Comparison of ENCODE assay signal across 20 mouse cellular contexts in the genomic region with DNA sequence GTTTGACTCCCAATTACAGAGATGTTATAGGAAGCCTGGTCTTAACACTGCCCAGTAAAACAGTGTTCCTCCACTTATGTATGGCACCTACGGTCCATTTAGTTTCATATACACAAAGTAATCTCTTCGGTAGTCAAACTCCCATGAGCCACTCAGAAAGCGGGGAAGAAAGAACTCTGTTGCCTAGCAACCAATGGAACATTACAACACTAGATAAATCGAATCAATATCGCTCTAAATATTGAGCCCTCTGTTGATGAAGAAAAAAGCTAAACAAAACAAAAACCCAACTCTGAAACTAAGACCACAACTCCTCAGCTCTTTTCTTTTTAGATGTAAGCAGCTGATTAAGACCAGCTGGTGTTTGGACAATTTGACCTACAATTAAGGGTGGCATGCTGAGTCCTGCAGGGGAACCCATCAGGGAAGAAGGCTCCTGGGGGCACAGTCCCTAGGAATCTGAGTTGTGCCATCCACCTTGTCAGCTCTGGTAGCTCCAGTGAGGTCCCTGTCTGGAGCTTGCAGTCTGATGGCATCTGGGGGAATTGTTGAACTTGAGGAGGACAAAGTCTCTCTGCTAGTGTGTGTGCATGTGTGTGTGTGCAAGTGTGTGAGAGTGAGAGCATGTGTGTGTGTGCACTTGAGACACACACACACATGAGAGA.
"Had no signal": no experiment of that assay in that cellular context is flagged by ENCODE, and none has a peak within 500 bp of the region (broad histone marks: within the 10 kb centered on the region; RNA-seq: fewer than 3 reads in every experiment).

No protein-coding gene starts in this region.

- H3K27ac ChIP-seq: kidney, embryonic 15.5 days; left cerebral cortex, adult 2 months; liver, embryonic 13.5 days; neural tube, embryonic 12.5 days; neural tube, embryonic 15.5 days; stomach, postnatal 0 days had no signal

- H3K27me3 ChIP-seq: kidney, embryonic 15.5 days; liver, embryonic 13.5 days; neural tube, embryonic 12.5 days; neural tube, embryonic 15.5 days had no signal

- H3K4me3 ChIP-seq: kidney, embryonic 15.5 days; left cerebral cortex, adult 2 months; liver, embryonic 13.5 days; neural tube, embryonic 12.5 days; neural tube, embryonic 15.5 days had no signal

- H3K36me3 ChIP-seq: kidney, embryonic 15.5 days; liver, embryonic 13.5 days; neural tube, embryonic 12.5 days; neural tube, embryonic 15.5 days had no signal

- H3K4me1 ChIP-seq: liver, embryonic 13.5 days; neural tube, embryonic 12.5 days had no signal

- H3K4me2 ChIP-seq: kidney, embryonic 15.5 days; liver, embryonic 13.5 days; midbrain, embryonic 11.5 days; neural tube, embryonic 12.5 days; neural tube, embryonic 15.5 days had no signal

- H3K9ac ChIP-seq: kidney, embryonic 15.5 days; liver, embryonic 13.5 days; neural tube, embryonic 12.5 days; neural tube, embryonic 15.5 days had no signal

- DNase-seq: kidney, adult 11 months; kidney, adult 8-10 months; kidney, postnatal 10 days; kidney, postnatal 36 days; layer of hippocampus, postnatal 36 days; liver, embryonic 13.5 days; lung, adult 2 months; lung, postnatal 14 days; lung, postnatal 4 days; right cerebral cortex, postnatal 14 days; right cerebral cortex, postnatal 4 days; thymus, adult 2 months; thymus, postnatal 14 days; thymus, postnatal 4 days had no signal

- H3K9me3 ChIP-seq: kidney, embryonic 15.5 days; liver, embryonic 13.5 days; neural tube, embryonic 15.5 days had no signal
